Mouse (Mus musculus) left cerebral cortex, adult 2 months (tissue): ENCODE results near the gene Paqr5. TPM values are rescaled to one million over a fixed set of nuclear protein-coding genes. Genes with fewer than 3 reads are reported as not detected.

Experiments used
- DNase-seq, 2 experiments: peaks; one replicate each; pipeline ENCODE4 v3.0.0; 2021 to 2022; ENCODE audit warnings: low spot score in 2 of 2, mixed read lengths in 1 of 2; ENCODE audit errors: extremely low spot score in 1 of 2
- H3K27ac ChIP-seq: fragments of 200-600 bp; 2 replicates; pipeline ENCODE4 v1.8.1; 2022
- H3K4me3 ChIP-seq: fragments of 200-600 bp; 2 replicates; pipeline ENCODE4 v1.8.1; 2022
- CTCF ChIP-seq: fragments of 200-600 bp; IDR thresholded peaks from 2 replicates; pipeline ENCODE4 v1.8.1; 2022; ENCODE audit warnings: antibody characterized with exemption, mild to moderate bottlenecking, moderate library complexity
- intact Hi-C: fragments of 180-260 bp; cut with DNase I; formaldehyde crosslinking; loops from one replicate; pipeline ENCODE4 v1.15.1; 2025
- total RNA-seq, 2 experiments: library from RNA; stranded (reverse); gene quantifications; 2 replicates each; pipeline ENCODE4 v1.2.3; 2021

Gene Paqr5
- total RNA-seq, 2 experiments from 2014 or later: 3.6 to 4.1 TPM

- peak; percentile 91 for TF ChIP-seq CTCF
- intact Hi-C loops: loop anchor here (2.0 to 5.0 kb wide), 3 partner anchors 32 to 175 kb away; partner anchors contain the start of genes Glce and Rplp1
- peak within 1 kb of the TSS; percentile 59 for H3K4me3 ChIP-seq
- peak within 1 kb of the TSS; percentile 3; the same call in 1 of the 2 replicates for H3K27ac ChIP-seq
- DNase-seq: peak; percentile 95 to 97
Observed at GRCm38 (mm10) chr9:61946623-61947401, 79.8 kb downstream of the Paqr5 start, which contains the start of gene Kif23. TSS of gene Kif23 (minus strand) at chr9:61946774.

DNA sequence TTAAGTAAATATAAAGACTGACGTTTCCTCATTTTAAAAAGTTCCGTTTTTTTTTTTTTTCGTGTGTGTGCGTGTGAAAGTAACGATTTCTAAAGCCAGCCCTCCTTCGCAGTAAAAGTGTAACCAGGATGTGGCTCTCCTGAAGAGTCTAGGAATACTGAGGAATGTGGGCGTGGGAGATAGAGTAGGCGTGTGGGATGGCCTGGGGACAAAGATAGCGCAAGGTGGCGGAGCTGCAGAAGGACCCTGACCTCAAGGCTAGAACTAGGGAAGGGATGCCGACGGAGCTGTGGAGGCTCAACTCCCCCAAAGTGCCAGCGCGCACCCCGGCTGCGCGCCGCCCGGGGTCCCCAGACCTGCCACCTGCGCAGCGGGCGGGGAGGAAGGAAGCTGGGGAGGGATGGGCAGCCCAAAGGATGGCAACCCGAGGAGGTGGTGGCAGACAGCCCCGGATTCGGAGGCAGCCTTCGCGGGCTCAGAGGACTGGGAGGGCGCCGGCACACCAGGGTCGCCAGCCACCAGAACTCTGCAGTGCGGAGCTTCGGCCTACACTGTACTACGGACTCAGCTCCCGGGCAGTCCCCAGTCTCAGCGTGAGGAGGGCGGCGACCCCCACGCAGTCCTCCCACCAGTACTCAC, 80.6 kb downstream of the Paqr5 start:
- intact Hi-C loops: loop anchor here (2.0 to 5.0 kb wide), 3 partner anchors 31 to 176 kb away; partner anchors contain the start of genes Glce and Rplp1
- Histone ChIP-seq H3K4me3 (peak overlapping the region; percentile 59), H3K27ac (no peak overlapping the region)
- DNase-seq: no peak
- no peak for TF ChIP-seq CTCF

GRCm38 (mm10) chr9:61941054-61941453, 85.6 kb downstream of the Paqr5 start:
- DNase-seq: no peak
- H3K27ac ChIP-seq: no peak overlapping the region
- no peak overlapping the region for H3K4me3 ChIP-seq
- no peak for TF ChIP-seq CTCF
- intact Hi-C loops: no loop called here

- no peak overlapping the region for H3K27ac ChIP-seq
- intact Hi-C loops: no loop called here
- TF ChIP-seq CTCF: no peak
Observed at GRCm38 (mm10) chr9:61933333-61933732, 93.3 kb downstream of the Paqr5 start.

GRCm38 (mm10) chr9:61932009-61932408, 94.6 kb downstream of the Paqr5 start:
- intact Hi-C loops: no loop called here
- H3K27ac ChIP-seq: no peak overlapping the region

More at GRCm38 (mm10) chr9:61933333-61933732, 93.3 kb downstream of the Paqr5 start:
- DNase-seq: no peak
- H3K4me3 ChIP-seq: no peak overlapping the region

DNA sequence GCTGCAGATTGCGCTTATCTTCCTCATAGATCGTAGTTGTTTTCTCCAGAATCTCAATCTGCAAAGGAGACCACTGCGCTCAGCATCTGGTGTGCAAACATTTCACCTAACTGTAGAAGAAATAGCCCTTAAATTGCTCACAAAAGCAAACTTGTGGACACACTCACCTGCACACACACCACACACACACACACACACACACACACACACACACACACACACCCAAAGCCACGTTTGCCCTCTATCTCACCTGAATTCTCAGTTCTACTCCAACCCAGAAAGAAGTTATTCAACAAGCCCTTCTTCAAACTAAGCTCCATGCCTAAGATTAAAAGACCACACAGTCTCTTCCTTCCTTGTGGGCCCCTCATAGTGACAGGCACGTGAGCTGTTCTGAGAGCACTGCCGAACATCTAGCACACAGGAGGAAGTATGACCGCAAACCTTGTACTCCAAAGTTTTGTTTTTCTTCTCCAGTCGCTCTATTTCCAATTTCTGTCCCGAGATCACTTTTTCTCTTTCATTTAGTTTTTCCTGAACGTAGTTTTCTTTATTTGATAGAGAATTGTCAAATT, 101.5 kb downstream of the Paqr5 start:
- H3K27ac ChIP-seq: no peak overlapping the region
- intact Hi-C loops: no loop called here
- H3K4me3 ChIP-seq: no peak overlapping the region
- no peak for TF ChIP-seq CTCF
- DNase-seq: no peak

More at GRCm38 (mm10) chr9:61932009-61932408, 94.6 kb downstream of the Paqr5 start:
- no peak for TF ChIP-seq CTCF
- H3K4me3 ChIP-seq: no peak overlapping the region
- DNase-seq: no peak

DNA sequence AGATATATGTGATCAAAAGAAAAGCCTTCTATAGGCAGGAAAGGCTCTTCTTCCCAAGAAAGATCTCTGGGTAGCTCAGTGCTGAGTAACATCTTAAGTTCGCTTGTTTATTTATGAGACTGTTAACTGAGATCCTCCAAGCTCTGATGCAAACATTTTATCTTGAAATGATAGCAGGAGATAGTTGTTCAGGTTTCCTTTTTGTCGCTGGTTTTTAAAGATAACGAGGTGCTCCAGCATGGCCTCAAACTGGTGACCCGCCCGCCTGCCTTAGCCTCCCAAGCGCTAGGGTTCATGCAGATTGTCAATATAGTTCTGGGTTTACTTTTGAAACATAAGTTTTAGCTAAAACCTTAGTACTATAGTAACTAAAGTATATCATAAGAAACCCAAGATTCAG, 106.3 kb downstream of the Paqr5 start:
- no peak for TF ChIP-seq CTCF
- Histone ChIP-seq H3K27ac (no peak overlapping the region), H3K4me3 (no peak overlapping the region)
- no peak for DNase-seq
- intact Hi-C loops: no loop called here

DNA sequence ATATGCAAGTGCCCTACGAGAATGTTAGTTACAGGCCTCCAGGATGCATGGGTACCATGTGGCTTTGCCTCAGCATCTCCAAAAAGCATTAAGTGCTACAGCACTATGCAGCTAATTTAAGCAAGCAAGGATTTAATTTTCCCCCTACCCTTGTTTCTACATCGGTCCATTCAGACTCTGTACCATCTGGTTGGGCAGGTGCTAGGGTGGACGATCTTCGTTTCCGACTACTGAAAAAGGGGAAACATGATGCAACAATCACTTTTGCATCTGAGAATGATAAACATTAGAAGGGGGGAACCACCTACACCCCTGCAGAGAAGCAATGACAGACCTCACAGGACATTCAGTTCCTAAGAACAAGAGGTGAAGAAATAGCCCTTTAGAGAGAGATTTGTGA, 107.2 kb downstream of the Paqr5 start:
- intact Hi-C loops: no loop called here
- H3K27ac ChIP-seq: no peak overlapping the region
- no peak overlapping the region for H3K4me3 ChIP-seq
- no peak for DNase-seq
- no peak for TF ChIP-seq CTCF

DNA sequence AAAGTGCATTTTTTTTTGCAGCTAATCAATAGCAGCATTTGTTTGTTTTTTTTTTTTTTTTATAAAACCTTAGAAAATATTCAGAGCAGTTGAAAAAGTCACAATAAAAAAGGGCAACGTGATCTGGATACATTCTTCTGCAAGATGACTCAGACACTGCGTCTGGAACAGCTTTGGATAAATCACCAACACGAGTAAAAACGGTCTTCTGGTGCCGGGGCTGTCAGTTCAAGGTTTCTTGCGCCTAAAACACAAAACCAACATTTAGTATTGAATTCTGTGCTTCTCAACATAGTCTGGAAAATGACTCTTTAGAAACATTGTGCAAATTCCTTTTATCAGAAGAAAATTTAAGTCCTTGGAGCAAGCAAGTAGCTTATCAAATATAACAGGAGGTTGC, 109.2 kb downstream of the Paqr5 start:
- no peak overlapping the region for H3K27ac ChIP-seq
- H3K4me3 ChIP-seq: no peak overlapping the region
- DNase-seq: no peak
- TF ChIP-seq CTCF: no peak
- intact Hi-C loops: no loop called here

DNA sequence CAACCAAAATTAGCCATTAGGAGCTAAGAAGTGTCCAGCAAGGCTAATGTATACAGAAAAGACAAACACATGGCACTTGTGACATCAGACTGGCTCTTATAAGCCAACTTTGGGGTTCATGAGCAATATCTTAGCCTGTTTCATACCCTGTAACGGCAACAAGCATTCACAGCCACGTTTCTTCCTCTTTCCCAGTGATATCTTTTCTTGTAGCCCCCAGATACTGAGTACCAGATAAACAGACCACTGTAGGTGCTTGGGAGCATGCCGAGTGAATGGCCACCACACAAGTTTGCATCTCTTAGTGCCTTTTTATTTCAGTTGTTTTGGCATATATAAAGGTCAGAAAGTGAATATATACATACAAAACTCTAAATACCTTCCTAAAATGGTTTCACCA, 109.7 kb downstream of the Paqr5 start:
- no peak for TF ChIP-seq CTCF
- DNase-seq: no peak
- Histone ChIP-seq H3K4me3 (no peak overlapping the region), H3K27ac (no peak overlapping the region)
- intact Hi-C loops: no loop called here

GRCm38 (mm10) chr9:61915393-61916005, 111.2 kb downstream of the Paqr5 start:
- no peak for DNase-seq
- intact Hi-C loops: loop anchor here (2.0 kb wide), 1 partner anchor 31 kb away; the partner anchor contains the start of gene Kif23

More at GRCm38 (mm10) chr9:61915393-61916005, 111.2 kb downstream of the Paqr5 start:
- H3K27ac ChIP-seq: peak overlapping the region; percentile 96; the same call in 1 of the 2 replicates
- no peak for TF ChIP-seq CTCF
- peak overlapping the region; percentile 68 for H3K4me3 ChIP-seq
